Mouse (Mus musculus): Measurements from ENCODE around the gene Gm13871.
"Not testable (repeated sequence)": the region's sequence is repeated elsewhere in the genome, so short reads cannot be mapped to it uniquely, and the experiment has no call there.

Gm13871 gene

DNA sequence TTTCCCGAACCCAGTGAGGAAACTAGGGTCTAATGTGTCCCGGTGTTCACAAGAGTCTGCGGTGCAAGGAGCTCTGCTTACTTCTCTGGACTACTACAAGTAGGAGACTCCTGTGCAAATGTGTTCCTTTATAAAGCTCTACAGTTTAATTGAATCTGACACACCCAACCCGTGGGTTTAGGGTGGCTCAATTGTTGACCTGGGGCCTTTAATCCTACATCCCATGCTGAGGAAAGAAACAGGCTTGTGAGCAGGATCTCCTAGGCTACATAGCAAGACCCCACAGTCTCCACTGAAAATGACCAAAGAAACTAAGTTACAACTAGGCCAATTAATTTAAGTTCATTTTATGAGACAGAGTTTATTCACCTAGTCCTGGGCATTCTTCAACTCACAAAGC is at the start of gene Gm13871:
Gene Gm13871, minus strand, starts transcription at position 101 of the 400 bp plus-strand sequence.
- in situ Hi-C loops (cut with MboI, MseI) = not testable (repeated sequence)

GRCm38 (mm10) chr4:73950375-73950896 is 44.7 kb upstream of the Gm13871 start, which contains the start of gene 2310002L09Rik:
Gene 2310002L09Rik (minus strand): TSS chr4:73950846.
- in situ Hi-C loops (cut with MboI, MseI) = no loop called here

- in situ Hi-C loops (cut with MboI, MseI) = not testable (repeated sequence)
These were observed 14.9 kb upstream of the Gm13871 start, which contains the start of gene Gm11756 for GRCm38 (mm10) chr4:73920660-73921059. Gene Gm11756 (minus strand): TSS chr4:73920760.

GRCm38 (mm10) chr4:73891012-73891411 is 14.7 kb downstream of the Gm13871 start, which contains the start of gene Gm11757:
Gene Gm11757 (minus strand): TSS chr4:73891112.
- in situ Hi-C loops (cut with MboI, MseI) = not testable (repeated sequence)

DNA sequence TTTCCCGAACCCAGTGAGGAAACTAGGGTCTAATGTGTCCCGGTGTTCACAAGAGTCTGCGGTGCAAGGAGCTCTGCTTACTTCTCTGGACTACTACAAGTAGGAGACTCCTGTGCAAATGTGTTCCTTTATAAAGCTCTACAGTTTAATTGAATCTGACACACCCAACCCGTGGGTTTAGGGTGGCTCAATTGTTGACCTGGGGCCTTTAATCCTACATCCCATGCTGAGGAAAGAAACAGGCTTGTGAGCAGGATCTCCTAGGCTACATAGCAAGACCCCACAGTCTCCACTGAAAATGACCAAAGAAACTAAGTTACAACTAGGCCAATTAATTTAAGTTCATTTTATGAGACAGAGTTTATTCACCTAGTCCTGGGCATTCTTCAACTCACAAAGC is 29.6 kb downstream of the Gm13871 start, which contains the start of gene Gm11758:
Gene Gm11758, minus strand, starts transcription at position 101 of the 400 bp plus-strand sequence.
- in situ Hi-C loops (cut with MboI, MseI) = not testable (repeated sequence)
